Mouse (Mus musculus): ENCODE measurements around the gene Gm20388.

Gene Gm20388

GRCm38 (mm10) chr8:122335638-122336250 lies 2425.1 kb downstream of the Gm20388 start:
- DNase-seq (ENCODE audit: low spot score in 2 of 2): no peak

GRCm38 (mm10) chr8:122336251-122336910 lies 2425.7 kb downstream of the Gm20388 start:
- DNase-seq (ENCODE audit: low spot score in 2 of 2): no peak

DNA sequence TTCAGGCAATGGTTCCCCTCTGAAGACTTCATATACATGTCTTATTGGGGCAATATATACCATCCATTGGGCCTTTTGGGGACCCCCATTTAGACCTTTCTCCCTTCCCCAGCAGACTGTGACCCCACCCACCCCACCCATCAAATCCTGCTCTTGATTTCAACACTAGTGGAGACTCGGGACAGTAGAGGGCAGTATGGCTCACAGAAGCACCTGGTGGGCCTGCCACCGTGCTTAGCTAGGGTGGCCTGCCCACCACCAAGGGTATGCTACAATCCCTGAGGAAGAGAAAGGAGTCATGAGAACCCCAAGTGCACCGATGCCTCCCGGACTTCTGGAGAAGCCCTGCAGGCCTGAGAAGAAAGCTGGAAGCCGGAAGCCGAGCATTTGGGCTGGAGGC lies 2428.2 kb downstream of the Gm20388 start:
- DNase-seq (ENCODE audit: low spot score in 2 of 2): no peak

DNA sequence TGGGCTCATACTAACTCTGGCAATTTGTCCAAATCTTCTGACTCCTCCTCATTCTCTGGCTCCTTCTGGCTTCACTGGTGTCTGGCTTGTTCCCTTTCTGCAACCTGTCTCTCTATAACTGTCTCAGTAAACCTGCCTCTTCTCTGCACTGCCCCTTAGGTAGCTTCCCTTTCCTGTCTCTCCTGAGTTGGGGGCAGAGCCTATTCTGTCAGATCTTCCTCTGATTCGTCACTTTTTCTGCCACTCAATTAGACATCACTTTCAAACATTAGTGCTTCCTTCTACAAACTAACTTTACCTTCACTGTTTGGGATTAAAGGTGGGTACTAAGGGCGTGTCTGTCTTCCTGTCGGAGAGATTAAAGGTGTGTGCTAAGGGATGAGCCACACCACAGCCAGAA lies 2430.1 kb downstream of the Gm20388 start:
- DNase-seq (ENCODE audit: low spot score in 2 of 2): no peak

GRCm38 (mm10) chr8:122341790-122342189 lies 2431.1 kb downstream of the Gm20388 start:
- DNase-seq (ENCODE audit: low spot score in 2 of 2): no peak

DNA sequence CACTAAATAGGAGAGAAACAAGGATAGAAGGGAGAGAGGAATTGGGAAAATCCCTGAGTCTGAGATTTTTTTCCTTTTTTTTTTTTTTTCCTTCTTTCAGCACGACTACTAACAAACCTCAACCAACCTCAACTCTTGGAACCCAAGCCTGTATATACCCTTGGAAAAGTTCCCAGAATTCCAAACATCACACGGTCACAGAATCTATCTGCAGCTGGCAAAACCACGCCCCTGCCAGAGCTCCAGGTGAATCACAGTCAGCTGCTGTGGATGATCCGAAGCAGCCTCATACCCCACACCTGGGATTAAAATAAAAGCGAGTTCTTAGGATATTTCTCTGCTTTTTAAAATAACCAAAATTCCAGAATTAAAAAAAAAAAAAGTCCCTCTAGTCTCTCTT lies 2431.7 kb downstream of the Gm20388 start:
- DNase-seq (ENCODE audit: low spot score in 2 of 2): no peak

- no peak for DNase-seq (ENCODE audit: low spot score in 2 of 2)
Observed at GRCm38 (mm10) chr8:122342806-122343209, 2432.2 kb downstream of the Gm20388 start.

DNA sequence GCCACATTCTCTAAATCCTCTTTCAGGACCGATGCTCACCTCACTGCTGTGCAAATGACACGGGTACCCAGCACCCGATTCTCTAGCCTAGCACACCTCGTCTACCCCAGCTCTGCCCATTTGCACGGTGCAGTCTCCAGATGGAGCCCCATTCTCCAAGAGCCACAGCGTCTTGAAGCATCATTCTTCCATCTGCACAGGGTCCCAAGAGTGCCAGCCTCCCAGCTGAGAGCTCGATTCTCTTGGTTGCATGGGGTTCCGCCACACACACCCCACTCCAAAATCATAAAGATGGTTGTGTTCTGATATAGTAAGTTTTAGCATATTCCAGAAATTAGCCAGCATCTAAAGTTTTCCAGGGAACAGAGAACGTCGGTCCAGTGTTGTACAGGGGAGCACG lies 2432.7 kb downstream of the Gm20388 start:
- no peak for DNase-seq (ENCODE audit: low spot score in 2 of 2)

GRCm38 (mm10) chr8:122343758-122344157 lies 2433.1 kb downstream of the Gm20388 start:
- no peak for DNase-seq (ENCODE audit: low spot score in 2 of 2)

DNA sequence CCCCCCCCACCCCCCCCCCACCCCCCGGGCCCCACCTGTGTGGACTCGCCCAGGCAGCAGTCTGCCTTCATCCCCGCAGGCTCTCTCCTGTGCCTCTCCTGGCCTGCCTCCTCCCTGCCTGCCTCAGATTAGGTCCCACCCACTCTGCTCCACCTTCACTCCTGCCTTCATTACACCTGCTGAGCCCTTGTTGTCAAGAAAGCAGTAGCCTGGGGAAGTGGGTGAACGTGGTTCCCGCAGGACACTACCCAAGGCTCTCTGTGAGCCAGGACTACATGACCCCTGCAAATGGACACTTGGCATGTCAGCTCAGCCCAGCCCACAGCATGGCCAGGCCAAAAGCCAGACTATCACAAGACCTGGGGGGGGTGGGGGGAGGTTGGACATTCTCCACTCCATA lies 2433.6 kb downstream of the Gm20388 start:
- no peak for DNase-seq (ENCODE audit: low spot score in 2 of 2)

- DNase-seq (ENCODE audit: low spot score in 2 of 2): no peak
Observed at GRCm38 (mm10) chr8:122345181-122346095, 2434.8 kb downstream of the Gm20388 start.

GRCm38 (mm10) chr8:122347811-122348552 lies 2437.3 kb downstream of the Gm20388 start:
- no peak for DNase-seq (ENCODE audit: low spot score in 2 of 2)

- DNase-seq (ENCODE audit: low spot score in 2 of 2): no peak
Observed at GRCm38 (mm10) chr8:122349357-122350297, 2439.0 kb downstream of the Gm20388 start.

DNA sequence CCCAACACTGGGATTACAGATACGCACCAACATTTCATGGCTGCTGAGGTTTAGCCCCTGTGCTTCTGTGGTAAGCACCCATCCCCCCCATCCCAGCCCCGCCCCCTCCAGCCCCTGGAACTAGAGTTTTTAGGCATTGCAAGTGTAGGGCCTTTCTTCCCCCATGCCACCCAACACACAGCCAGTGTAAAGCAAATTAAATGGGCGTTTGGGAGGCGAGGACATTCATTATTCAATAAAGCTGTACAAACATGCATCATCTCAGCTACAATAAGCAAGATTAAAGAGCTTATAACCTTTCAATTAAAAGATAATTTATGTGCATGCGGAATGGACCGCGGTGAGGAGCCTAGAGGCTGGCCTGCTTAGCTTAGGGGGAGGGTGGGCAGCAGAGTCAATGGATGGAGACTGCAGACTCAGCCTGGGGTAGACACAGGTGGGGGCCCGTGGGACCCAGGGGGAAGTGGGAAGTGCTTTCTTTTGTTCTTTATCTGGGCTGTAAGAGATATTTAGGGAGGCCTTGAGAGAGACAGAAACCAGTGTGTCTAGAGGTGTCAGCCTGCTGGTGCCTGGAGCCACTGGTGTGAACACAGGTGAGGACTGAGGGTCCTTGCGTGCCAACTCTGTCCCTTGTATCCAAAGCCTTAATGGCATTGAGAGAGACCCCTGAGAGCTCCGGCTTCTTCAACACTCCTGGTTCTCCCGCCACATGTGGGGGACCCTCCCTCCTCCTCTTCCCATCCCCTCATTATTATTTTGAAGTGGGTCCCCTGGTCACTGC lies 2439.9 kb downstream of the Gm20388 start:
- no peak for DNase-seq (ENCODE audit: low spot score in 2 of 2)

DNA sequence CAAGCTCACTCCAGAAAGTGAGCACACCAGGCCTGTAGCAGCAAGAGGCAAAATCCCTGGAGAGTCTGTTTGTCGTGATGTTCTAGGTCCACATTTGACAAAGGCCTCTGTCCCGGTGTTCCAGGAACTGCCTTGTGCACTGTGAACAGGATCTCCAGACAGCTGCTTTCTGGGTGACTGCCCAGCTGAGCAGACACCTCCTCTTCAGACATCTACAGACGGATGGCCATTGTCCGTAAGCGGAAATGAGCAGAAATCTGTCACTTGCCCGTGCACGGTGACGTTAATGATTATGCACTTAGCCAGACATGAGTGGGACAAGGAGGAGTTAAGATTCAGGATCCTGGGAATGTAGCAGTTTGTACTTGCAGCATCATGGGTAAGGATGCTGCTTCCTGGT lies 2443.5 kb downstream of the Gm20388 start:
- no peak for DNase-seq (ENCODE audit: low spot score in 2 of 2)

DNA sequence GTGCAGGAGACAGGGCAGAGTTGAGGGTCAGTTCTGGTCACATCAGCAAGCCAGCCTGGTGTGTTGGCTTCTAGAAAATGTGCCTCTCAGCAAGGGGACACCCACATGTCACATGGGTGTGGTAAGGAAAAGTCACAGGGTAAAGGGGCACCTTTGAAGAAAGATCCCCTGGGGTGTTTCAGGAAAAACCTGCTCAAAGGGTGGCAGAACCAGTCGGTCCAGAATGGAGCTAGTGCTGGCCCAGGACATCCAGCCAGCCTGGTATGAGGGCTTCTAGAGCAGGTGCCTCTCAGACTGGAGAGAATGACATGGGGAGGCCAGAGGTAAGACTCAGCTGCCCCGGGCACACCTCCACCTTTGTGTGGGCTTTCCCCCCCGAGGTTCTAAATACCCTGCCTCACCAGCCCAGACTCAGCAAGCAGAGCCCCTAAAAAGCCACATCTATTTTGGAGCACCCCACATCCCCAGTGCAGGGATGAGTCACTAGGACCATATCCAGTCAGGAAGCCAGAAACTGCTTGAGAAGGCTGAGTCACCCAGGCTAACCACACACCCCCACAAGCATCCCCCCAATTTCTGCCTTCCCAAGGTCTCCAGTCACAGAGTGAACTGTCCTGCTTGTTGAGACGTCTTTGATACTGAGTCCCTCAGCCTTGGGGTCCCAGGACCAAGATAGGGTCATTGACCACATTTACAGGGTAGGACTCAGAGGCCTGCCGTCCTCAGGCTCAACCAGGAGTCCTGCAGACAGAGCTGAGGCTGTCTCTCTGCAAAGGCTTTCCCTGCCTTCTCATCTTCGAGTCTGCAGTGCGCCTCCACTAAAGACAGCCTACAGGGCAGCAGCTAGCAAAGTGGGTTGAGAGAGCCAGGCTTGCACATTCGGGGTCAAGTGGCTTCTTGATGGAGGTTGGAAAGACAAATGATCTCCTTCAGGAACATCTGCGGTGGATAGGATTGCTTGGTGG lies 2445.3 kb downstream of the Gm20388 start:
- DNase-seq (ENCODE audit: low spot score in 2 of 2): no peak

DNA sequence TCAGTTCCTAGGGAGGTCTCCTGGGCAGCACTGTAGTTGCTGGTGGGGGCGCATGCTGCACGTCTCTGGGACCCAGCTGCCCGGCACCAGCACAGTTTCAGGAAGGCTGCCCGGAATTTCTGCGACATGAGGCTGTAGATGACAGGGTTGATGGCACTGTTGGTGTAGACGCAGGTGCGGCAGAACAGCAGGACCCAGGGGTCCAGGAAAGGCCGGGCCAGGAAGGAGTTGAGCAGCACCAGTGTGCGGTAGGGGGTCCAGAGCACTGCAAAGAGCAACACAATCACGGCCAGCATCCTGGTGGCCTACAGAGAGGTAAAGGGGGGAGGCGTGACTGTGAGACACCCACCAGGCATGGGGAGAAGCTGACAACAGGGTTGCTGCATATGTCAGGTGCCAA lies 2446.6 kb downstream of the Gm20388 start:
- no peak for DNase-seq (ENCODE audit: low spot score in 2 of 2)

DNA sequence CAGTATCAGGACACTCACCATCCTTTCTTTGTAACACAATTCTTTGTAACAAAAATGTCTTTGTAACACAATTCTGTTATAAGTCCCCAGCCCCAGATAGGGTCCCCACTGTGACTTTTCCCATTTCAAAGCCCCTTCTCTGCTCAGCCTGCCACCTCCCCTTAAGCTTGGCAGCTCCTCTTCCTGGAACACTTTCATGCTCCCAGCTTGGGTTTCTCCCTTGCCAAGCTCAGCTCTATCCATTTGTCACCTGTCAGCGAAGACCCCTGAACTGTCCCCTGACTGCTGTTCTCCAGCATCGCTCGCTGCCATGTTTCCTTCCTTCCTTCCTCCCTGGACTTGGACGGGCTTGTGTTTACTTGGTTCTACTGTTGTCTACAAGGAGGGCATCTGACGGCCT lies 2447.0 kb downstream of the Gm20388 start:
- no peak for DNase-seq (ENCODE audit: low spot score in 2 of 2)
